Mouse (Mus musculus): Measurements from ENCODE around the gene Rab11fip3. TPM values are rescaled to one million over a fixed set of nuclear protein-coding genes. Genes with fewer than 3 reads are reported as not detected.
A peak's percentile ranks its signal among the peaks of the same experiment; 100 is the strongest.

Gene Rab11fip3
- polyA plus RNA-seq, 1 experiment from 2014 or later, result 13.7 TPM

DNA sequence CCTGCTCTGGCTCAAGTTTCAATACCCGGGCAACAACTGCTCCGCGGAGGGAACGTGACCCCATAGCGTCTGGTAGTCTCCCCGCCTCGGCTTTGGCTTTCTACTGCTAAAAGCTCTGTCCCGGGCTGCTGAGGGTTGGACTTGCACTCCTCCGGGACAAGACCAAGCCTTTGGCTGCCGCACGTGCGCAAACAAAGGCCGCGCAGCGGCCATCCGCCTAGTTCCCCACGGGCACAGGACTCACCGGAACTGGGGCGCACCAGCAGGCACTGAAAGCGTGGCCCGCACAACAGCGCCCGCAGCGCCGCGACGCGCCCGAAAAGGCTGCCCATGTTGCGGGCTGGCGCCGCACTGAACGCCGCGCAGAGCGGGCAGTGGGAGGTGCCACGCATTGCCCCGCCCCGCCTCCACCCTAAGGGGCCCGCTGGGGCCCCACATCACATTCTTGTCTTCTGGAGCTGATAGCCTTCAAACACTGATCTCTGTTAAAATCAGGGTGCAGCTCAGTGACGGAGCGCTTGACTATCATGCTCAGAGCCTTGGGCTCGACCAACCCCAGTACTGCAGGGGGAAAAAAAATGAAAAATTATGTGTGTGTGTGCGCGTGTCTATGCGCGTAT, 25.9 kb upstream of the Rab11fip3 start, which contains the start of gene Nme4:
TSS of gene Nme4 (minus strand) at position 482 of the 620 bp plus-strand sequence.
- Histone ChIP-seq H3K4me2 (ENCODE audit: low read length) (peak within 1 kb of the TSS; percentile 72), H3K36me3 (ENCODE audit: control insufficient read depth, insufficient read depth, low read length) (peaks cover 16% of the 10 kb centered on the region; the same call in 1 of the 2 replicates), H3K27me3 (replicated peaks; ENCODE audit: control insufficient read depth, insufficient read depth, low read length) (no peaks in the 10 kb centered on the region), H3K9me3 (ENCODE audit: control insufficient read depth, low read length) (no peaks in the 10 kb centered on the region), H3K9ac (ENCODE audit: low read length) (peak within 1 kb of the TSS; percentile 79), H3K4me1 (replicated peaks; ENCODE audit: control insufficient read depth, insufficient read depth, low read length) (no peaks in the 10 kb centered on the region), H3K4me3 (ENCODE audit: low read depth, low read length) (peak within 1 kb of the TSS; percentile 62), H3K27ac (ENCODE audit: low read depth) (peak within 1 kb of the TSS; percentile 66; the same call in 1 of the 2 replicates)
- peak; percentile 69 for ATAC-seq (replicated peaks; ENCODE audit: low FRiP score, low TSS enrichment, low read depth)
- WGBS, result under 1% methylated on average over 47 of the region's 47 CpGs
- DNase-seq (ENCODE audit: low spot score), result peak; percentile 89

DNA sequence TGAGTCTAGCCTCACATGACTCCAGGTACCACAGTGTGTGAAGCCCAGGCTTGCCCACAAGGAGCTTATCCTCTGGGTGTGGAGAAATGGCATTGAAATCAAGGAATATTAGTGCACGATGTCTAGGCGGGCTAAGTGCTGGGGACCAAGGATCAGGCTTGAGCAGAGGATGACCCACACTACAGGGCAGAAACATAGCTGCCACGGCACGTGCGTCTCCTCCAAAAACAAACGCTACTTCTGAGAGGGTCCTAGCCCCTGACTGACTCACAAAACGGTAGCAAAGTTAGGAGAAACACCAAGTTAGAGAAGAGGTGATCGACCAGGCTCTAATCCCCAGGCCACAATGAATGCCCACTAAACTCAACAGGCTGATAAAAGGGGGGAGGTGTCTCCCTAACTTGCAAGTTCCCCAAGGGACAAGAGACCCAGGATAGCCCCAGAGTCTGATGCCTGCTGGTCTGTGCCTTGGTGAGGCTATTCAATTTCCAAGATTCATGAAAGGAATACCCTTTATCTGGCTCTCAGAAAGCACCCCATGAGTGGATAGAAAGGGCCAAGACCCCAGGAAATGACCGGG, 25.3 kb upstream of the Rab11fip3 start:
- H3K27me3 ChIP-seq (replicated peaks; ENCODE audit: control insufficient read depth, insufficient read depth, low read length), result no peaks in the 10 kb centered on the region
- peaks cover 16% of the 10 kb centered on the region; the same call in 1 of the 2 replicates for H3K36me3 ChIP-seq (ENCODE audit: control insufficient read depth, insufficient read depth, low read length)
- DNase-seq (ENCODE audit: low spot score), result peak; percentile 61
- ATAC-seq (replicated peaks; ENCODE audit: low FRiP score, low TSS enrichment, low read depth), result no peak
- H3K4me1 ChIP-seq (replicated peaks; ENCODE audit: control insufficient read depth, insufficient read depth, low read length), result no peaks in the 10 kb centered on the region
- H3K9ac ChIP-seq (ENCODE audit: low read length), result peak overlapping the region; percentile 79
- H3K4me3 ChIP-seq (ENCODE audit: low read depth, low read length), result peak overlapping the region; percentile 62
- H3K9me3 ChIP-seq (ENCODE audit: control insufficient read depth, low read length), result no peaks in the 10 kb centered on the region
- 22% methylated on average over 9 of the region's 9 CpGs for WGBS
- peak overlapping the region; percentile 72 for H3K4me2 ChIP-seq (ENCODE audit: low read length)
- H3K27ac ChIP-seq (ENCODE audit: low read depth), result peak overlapping the region; percentile 66; the same call in 1 of the 2 replicates

DNA sequence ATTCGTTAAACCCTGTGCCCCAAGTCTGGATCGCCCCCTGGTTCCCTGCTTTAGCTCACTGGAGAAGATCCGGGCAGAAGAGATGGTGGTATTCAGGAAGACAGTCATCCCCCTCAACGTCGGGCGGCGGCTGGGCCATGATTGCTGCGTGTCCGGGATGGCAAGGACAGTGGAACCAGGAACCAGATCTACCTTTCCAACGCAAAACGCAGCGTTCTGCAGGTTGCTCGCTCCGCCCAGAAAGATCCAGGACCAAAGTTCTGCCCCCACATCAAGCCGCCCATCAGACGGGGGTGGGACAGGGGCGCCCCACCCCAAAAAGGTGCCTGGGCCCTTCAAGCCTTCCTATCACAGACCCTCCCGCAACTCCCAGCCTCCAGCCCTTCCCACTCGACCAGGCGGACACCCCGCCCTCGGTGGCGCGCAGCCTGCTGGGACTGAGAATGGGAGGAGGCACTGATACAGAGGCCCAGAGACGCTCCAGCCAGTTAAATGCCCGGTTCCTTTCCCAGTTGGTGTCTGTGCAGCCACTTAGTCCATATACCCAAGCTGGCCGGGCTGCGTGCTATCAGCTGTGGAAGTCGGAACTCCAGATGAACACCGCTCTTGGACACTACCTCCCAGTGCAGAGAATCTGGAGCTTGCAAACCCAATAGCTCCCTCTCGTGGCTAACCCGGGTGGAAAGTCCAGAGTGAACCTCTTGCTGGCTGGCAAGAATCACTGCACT, 20.7 kb upstream of the Rab11fip3 start, which contains the start of gene Decr2:
TSS of gene Decr2 (minus strand) at position 433 of the 728 bp plus-strand sequence.
- WGBS, result under 1% methylated on average over 32 of the region's 32 CpGs
- H3K27me3 ChIP-seq (replicated peaks; ENCODE audit: control insufficient read depth, insufficient read depth, low read length), result no peaks in the 10 kb centered on the region
- peak within 1 kb of the TSS; percentile 82 for H3K27ac ChIP-seq (ENCODE audit: low read depth)
- H3K9me3 ChIP-seq (ENCODE audit: control insufficient read depth, low read length), result no peaks in the 10 kb centered on the region
- ATAC-seq (replicated peaks; ENCODE audit: low FRiP score, low TSS enrichment, low read depth) (peak; percentile 95), DNase-seq (ENCODE audit: low spot score) (peak; percentile 95)
- H3K36me3 ChIP-seq (ENCODE audit: control insufficient read depth, insufficient read depth, low read length), result peaks cover 16% of the 10 kb centered on the region; the same call in 1 of the 2 replicates
- peak within 1 kb of the TSS; percentile 67 for H3K9ac ChIP-seq (ENCODE audit: low read length)
- 0 out of 2 replicates have a peak, but pooled peaks cover 4% of the 10 kb centered on the region for H3K4me1 ChIP-seq (replicated peaks; ENCODE audit: control insufficient read depth, insufficient read depth, low read length)
- peak within 1 kb of the TSS; percentile 63 for H3K4me2 ChIP-seq (ENCODE audit: low read length)
- H3K4me3 ChIP-seq (ENCODE audit: low read depth, low read length), result peak within 1 kb of the TSS; percentile 60

DNA sequence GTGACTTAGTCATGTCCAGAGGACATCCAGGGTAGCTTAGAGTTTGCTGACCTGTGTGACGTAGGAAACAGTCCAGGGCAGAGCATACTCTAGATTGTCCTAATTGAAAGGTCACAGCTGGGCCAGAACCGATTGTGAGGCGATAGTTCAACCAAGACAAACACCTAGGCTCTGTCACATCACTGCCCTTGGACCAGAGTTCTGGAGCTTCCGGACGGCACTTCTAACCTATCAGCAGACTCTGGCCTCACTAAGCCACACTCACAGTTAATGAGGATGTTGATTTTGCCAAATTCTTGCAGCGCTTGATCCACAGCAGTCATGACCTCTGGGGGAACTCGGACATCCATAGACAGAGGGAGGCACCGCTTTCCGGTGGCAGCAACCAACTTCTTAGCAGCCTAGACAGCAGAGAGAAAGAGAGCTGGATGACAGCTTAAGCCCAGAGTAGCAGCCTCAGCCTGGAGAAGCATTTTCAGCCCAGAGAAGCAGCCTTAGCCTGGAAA, 17.8 kb upstream of the Rab11fip3 start:
- no peak overlapping the region for H3K4me2 ChIP-seq (ENCODE audit: low read length)
- peaks cover 14% of the 10 kb centered on the region for H3K36me3 ChIP-seq (ENCODE audit: control insufficient read depth, insufficient read depth, low read length)
- DNase-seq (ENCODE audit: low spot score), result no peak
- H3K4me1 ChIP-seq (replicated peaks; ENCODE audit: control insufficient read depth, insufficient read depth, low read length), result 0 out of 2 replicates have a peak, but pooled peaks cover 4% of the 10 kb centered on the region
- ATAC-seq (replicated peaks; ENCODE audit: low FRiP score, low TSS enrichment, low read depth), result no peak
- no peak overlapping the region for H3K27ac ChIP-seq (ENCODE audit: low read depth)
- no peak overlapping the region for H3K4me3 ChIP-seq (ENCODE audit: low read depth, low read length)
- H3K27me3 ChIP-seq (replicated peaks; ENCODE audit: control insufficient read depth, insufficient read depth, low read length), result no peaks in the 10 kb centered on the region
- WGBS, result 84% methylated on average over 9 of the region's 9 CpGs
- H3K9ac ChIP-seq (ENCODE audit: low read length), result no peak overlapping the region
- H3K9me3 ChIP-seq (ENCODE audit: control insufficient read depth, low read length), result no peaks in the 10 kb centered on the region

DNA sequence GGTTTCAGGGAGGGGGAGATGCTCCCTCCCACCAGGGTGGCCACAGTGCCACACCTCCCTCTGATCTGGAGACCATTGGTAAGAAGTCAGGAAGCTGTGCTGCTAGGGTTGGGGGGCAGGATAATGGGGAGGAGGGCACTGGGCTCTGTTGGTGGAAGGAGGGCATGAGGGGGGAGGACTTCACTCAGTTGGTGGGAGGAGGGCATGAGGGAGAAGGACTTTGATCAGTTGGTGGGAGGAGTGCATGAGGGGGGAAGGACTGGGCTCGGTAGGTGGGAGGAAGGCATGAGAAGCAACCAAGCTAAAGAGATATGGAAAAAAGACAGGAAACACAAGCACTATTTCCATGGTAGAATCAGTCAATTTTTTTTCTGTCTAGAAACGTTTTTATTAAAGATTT, 11.5 kb upstream of the Rab11fip3 start:
- no peaks in the 10 kb centered on the region for H3K4me1 ChIP-seq (replicated peaks; ENCODE audit: control insufficient read depth, insufficient read depth, low read length)
- DNase-seq (ENCODE audit: low spot score) (no peak), ATAC-seq (replicated peaks; ENCODE audit: low FRiP score, low TSS enrichment, low read depth) (no peak)
- WGBS, result 47% methylated on average over 2 of the region's 2 CpGs
- H3K27ac ChIP-seq (ENCODE audit: low read depth), result no peak overlapping the region
- no peak overlapping the region for H3K4me2 ChIP-seq (ENCODE audit: low read length)
- no peaks in the 10 kb centered on the region for H3K9me3 ChIP-seq (ENCODE audit: control insufficient read depth, low read length)
- no peaks in the 10 kb centered on the region for H3K27me3 ChIP-seq (replicated peaks; ENCODE audit: control insufficient read depth, insufficient read depth, low read length)
- H3K4me3 ChIP-seq (ENCODE audit: low read depth, low read length), result no peak overlapping the region
- H3K9ac ChIP-seq (ENCODE audit: low read length), result no peak overlapping the region
- H3K36me3 ChIP-seq (ENCODE audit: control insufficient read depth, insufficient read depth, low read length), result peaks cover 6% of the 10 kb centered on the region; the same call in 1 of the 2 replicates

DNA sequence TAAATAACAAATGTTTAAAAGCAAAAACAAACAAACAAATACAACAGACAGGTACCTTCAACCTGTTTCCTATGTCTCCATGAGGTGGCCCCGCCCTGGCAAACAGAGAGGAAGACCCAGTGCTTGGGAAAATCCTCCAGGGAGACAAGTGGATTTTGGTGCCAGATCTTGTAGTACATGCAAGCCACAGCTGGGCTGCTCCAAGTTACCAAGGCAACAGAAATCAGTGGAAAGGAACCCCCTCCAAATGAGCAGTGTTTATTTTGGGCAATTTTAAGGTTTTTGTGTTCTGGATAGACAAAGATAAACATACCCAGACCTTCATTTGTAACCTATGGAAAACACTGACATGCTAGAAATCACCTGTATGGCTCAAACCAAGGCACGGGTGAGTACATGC, 9.5 kb upstream of the Rab11fip3 start:
- Histone ChIP-seq H3K4me2 (ENCODE audit: low read length) (no peak overlapping the region), H3K4me3 (ENCODE audit: low read depth, low read length) (no peak overlapping the region), H3K9me3 (ENCODE audit: control insufficient read depth, low read length) (no peaks in the 10 kb centered on the region), H3K36me3 (ENCODE audit: control insufficient read depth, insufficient read depth, low read length) (peaks cover 4% of the 10 kb centered on the region; the same call in 1 of the 2 replicates), H3K27ac (ENCODE audit: low read depth) (no peak overlapping the region), H3K27me3 (replicated peaks; ENCODE audit: control insufficient read depth, insufficient read depth, low read length) (no peaks in the 10 kb centered on the region), H3K9ac (ENCODE audit: low read length) (no peak overlapping the region), H3K4me1 (replicated peaks; ENCODE audit: control insufficient read depth, insufficient read depth, low read length) (no peaks in the 10 kb centered on the region)
- DNase-seq (ENCODE audit: low spot score) (no peak), ATAC-seq (replicated peaks; ENCODE audit: low FRiP score, low TSS enrichment, low read depth) (no peak)
- WGBS, result 70% methylated on average over 2 of the region's 2 CpGs

DNA sequence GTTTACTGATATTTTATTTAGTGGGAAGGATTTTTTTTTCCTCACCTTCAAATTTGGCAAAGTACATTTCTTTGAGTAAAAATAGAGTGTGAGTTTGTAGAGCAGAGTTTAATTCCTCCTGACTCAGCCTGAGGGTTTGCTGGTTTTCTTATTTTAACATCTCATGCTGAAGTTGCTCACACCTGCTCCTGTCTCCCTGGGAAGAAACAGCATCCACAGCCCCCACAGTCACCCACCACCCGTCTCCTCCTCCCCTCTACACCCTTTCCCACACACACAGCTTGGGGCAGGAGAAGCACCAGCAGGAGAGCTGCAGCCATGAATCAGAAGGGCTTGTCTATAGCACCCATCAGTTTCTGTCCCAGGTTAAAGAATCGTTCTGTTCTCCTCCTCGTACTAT, 5.9 kb upstream of the Rab11fip3 start:
- Histone ChIP-seq H3K36me3 (ENCODE audit: control insufficient read depth, insufficient read depth, low read length) (no peaks in the 10 kb centered on the region), H3K27me3 (replicated peaks; ENCODE audit: control insufficient read depth, insufficient read depth, low read length) (0 out of 2 replicates have a peak, but pooled peaks cover 6% of the 10 kb centered on the region), H3K4me1 (replicated peaks; ENCODE audit: control insufficient read depth, insufficient read depth, low read length) (no peaks in the 10 kb centered on the region), H3K9me3 (ENCODE audit: control insufficient read depth, low read length) (no peaks in the 10 kb centered on the region), H3K4me2 (ENCODE audit: low read length) (no peak overlapping the region), H3K9ac (ENCODE audit: low read length) (no peak overlapping the region), H3K4me3 (ENCODE audit: low read depth, low read length) (no peak overlapping the region), H3K27ac (ENCODE audit: low read depth) (no peak overlapping the region)
- DNase-seq (ENCODE audit: low spot score), result no peak
- 67% methylated on average over 3 of the region's 3 CpGs for WGBS
- ATAC-seq (replicated peaks; ENCODE audit: low FRiP score, low TSS enrichment, low read depth), result no peak

DNA sequence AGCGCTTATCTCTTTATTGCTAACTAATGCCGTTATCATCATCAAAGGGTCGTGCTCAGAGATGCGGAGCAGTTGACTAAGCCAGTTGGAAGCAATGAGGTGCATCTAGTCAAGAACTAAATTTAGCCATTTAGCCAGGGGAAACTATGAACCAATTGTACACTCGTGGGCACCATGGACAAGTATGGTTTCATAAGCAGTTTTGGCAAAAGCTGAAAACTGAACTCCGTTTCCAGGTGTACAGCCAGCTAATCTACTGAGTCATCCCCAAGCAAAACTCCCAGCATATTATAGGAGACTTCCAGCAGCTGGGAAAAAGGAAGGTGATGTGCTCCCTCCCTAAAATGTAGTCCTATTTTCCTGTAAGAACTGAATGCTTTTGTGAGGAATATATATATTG, 781 bp upstream of the Rab11fip3 start:
- peaks cover 23% of the 10 kb centered on the region for H3K4me1 ChIP-seq (replicated peaks; ENCODE audit: control insufficient read depth, insufficient read depth, low read length)
- WGBS, result 25% methylated on average over 6 of the region's 6 CpGs
- no peaks in the 10 kb centered on the region; the same call in 1 of the 2 replicates for H3K36me3 ChIP-seq (ENCODE audit: control insufficient read depth, insufficient read depth, low read length)
- peak overlapping the region; percentile 76 for H3K4me2 ChIP-seq (ENCODE audit: low read length)
- no peak for ATAC-seq (replicated peaks; ENCODE audit: low FRiP score, low TSS enrichment, low read depth)
- H3K27me3 ChIP-seq (replicated peaks; ENCODE audit: control insufficient read depth, insufficient read depth, low read length), result 0 out of 2 replicates have a peak, but pooled peaks cover 6% of the 10 kb centered on the region
- no peak overlapping the region for H3K9ac ChIP-seq (ENCODE audit: low read length)
- no peaks in the 10 kb centered on the region for H3K9me3 ChIP-seq (ENCODE audit: control insufficient read depth, low read length)
- DNase-seq (ENCODE audit: low spot score), result no peak
- no peak overlapping the region for H3K27ac ChIP-seq (ENCODE audit: low read depth)
- H3K4me3 ChIP-seq (ENCODE audit: low read depth, low read length), result no peak overlapping the region

All from intestine, embryonic 14.5 days (tissue).